Mouse (Mus musculus): Measurements from ENCODE around the gene 9430007A20Rik. TPM values are rescaled to one million over a fixed set of nuclear protein-coding genes. Genes with fewer than 3 reads are reported as not detected.

9430007A20Rik gene
- polyA plus RNA-seq, 1 experiment from 2014 or later = not detected

Other genes starting within 250 kb of the 9430007A20Rik start
- gene Pramel5, start 239.3 kb upstream of the 9430007A20Rik start, polyA plus RNA-seq (2014; fragmentation: Nextera tagmentation; extraction: Ambion mirVana) = not detected in 2 replicates
- not detected in 2 replicates for gene Gm13128, start 189.6 kb upstream of the 9430007A20Rik start, polyA plus RNA-seq (2014; fragmentation: Nextera tagmentation; extraction: Ambion mirVana)
- not detected in 2 replicates for gene Gm13119, start 161.9 kb upstream of the 9430007A20Rik start, polyA plus RNA-seq (2014; fragmentation: Nextera tagmentation; extraction: Ambion mirVana)
- not detected in 2 replicates for gene Pramef20, start 141.9 kb upstream of the 9430007A20Rik start, polyA plus RNA-seq (2014; fragmentation: Nextera tagmentation; extraction: Ambion mirVana)
- not detected in 2 replicates for gene Pramef12, start 111.4 kb upstream of the 9430007A20Rik start, polyA plus RNA-seq (2014; fragmentation: Nextera tagmentation; extraction: Ambion mirVana)
- not detected in 2 replicates for gene 1700012P22Rik, start 81.0 kb upstream of the 9430007A20Rik start, polyA plus RNA-seq (2014; fragmentation: Nextera tagmentation; extraction: Ambion mirVana)
- gene Gm9944, start 66.5 kb upstream of the 9430007A20Rik start, polyA plus RNA-seq (2014; fragmentation: Nextera tagmentation; extraction: Ambion mirVana) = not detected in 2 replicates
- gene Aadacl3, start 56.1 kb upstream of the 9430007A20Rik start, polyA plus RNA-seq (2014; fragmentation: Nextera tagmentation; extraction: Ambion mirVana) = not detected in 2 replicates
- not detected in 2 replicates for gene Gm13124, start 45.3 kb downstream of the 9430007A20Rik start, polyA plus RNA-seq (2014; fragmentation: Nextera tagmentation; extraction: Ambion mirVana)
- gene Aadacl4, start 93.9 kb downstream of the 9430007A20Rik start, polyA plus RNA-seq (2014; fragmentation: Nextera tagmentation; extraction: Ambion mirVana) = not detected in 2 replicates
- gene Gm436, start 166.5 kb downstream of the 9430007A20Rik start, polyA plus RNA-seq (2014; fragmentation: Nextera tagmentation; extraction: Ambion mirVana) = not detected in 2 replicates
- gene Gm13178, start 201.6 kb downstream of the 9430007A20Rik start, polyA plus RNA-seq (2014; fragmentation: Nextera tagmentation; extraction: Ambion mirVana) = not detected in 2 replicates

All from neural tube, embryonic 14.5 days (tissue).